ENCODE assay signal across 7 mouse cellular contexts in genomic region chr2:4559883-4560247, GRCm38 (mm10).
DNase-seq lines count a peak whose midpoint lies in the region; ATAC-seq and TF ChIP-seq lines count a peak whose summit lies in the region.

No protein-coding gene starts in this region.

- H3K4me1 ChIP-seq in testis, adult 2 months (ENCODE audit: control insufficient read depth, insufficient read depth, low read length) = no peaks in the 10 kb centered on the region; the same call in 1 of the 2 replicates
- peaks cover 36% of the 10 kb centered on the region for H3K4me1 ChIP-seq in embryonic fibroblast, embryonic 13.5 days (ENCODE audit: control insufficient read depth, insufficient read depth, low read length)
- H3K4me1 ChIP-seq in limb, embryonic 14.5 days (ENCODE audit: control insufficient read depth, insufficient read depth, low read length) = peaks cover 72% of the 10 kb centered on the region
- peaks cover 14% of the 10 kb centered on the region; the same call in 1 of the 2 replicates for H3K4me1 ChIP-seq in small intestine, adult 2 months (ENCODE audit: control insufficient read depth, insufficient read depth, insufficient read length, low read length)

- 2% methylated on average over 8 of the region's 8 CpGs for WGBS in limb, embryonic 14.5 days
- 3% methylated on average over 8 of the region's 8 CpGs for WGBS in small intestine, adult 2 months

- peak overlapping the region; percentile 59 for H3K9ac ChIP-seq in limb, embryonic 14.5 days (ENCODE audit: low read depth, low read length, severe bottlenecking)

- peak overlapping the region; percentile 14; the same call in 1 of the 2 replicates for H3K27ac ChIP-seq in testis, adult 2 months (ENCODE audit: control insufficient read depth, insufficient read depth, low read depth, low read length)
- H3K27ac ChIP-seq in embryonic fibroblast, embryonic 13.5 days (ENCODE audit: insufficient read depth, low read length) = peak overlapping the region; percentile 98
- peak overlapping the region; percentile 89 for H3K27ac ChIP-seq in limb, embryonic 14.5 days (replicated peaks; ENCODE audit: low read depth, low read length)
- H3K27ac ChIP-seq in small intestine, adult 2 months (ENCODE audit: insufficient read depth, low read depth, low read length) = peak overlapping the region; percentile 84

- no peaks in the 10 kb centered on the region for H3K36me3 ChIP-seq in testis, adult 2 months (ENCODE audit: control insufficient read depth, insufficient read depth, low read length)
- H3K36me3 ChIP-seq in limb, embryonic 14.5 days (ENCODE audit: control insufficient read depth, insufficient read depth, low read length) = peaks cover 14% of the 10 kb centered on the region
- no peaks in the 10 kb centered on the region for H3K36me3 ChIP-seq in small intestine, adult 2 months (ENCODE audit: control insufficient read depth, insufficient read depth, low read length)

- H3K27me3 ChIP-seq in testis, adult 2 months (ENCODE audit: control insufficient read depth, insufficient read depth, low read length) = no peaks in the 10 kb centered on the region
- H3K27me3 ChIP-seq in limb, embryonic 14.5 days (ENCODE audit: control insufficient read depth, insufficient read depth, low read length) = no peaks in the 10 kb centered on the region
- no peaks in the 10 kb centered on the region for H3K27me3 ChIP-seq in small intestine, adult 2 months (ENCODE audit: control insufficient read depth, insufficient read depth, low read length)

- H3K9me3 ChIP-seq in limb, embryonic 14.5 days (ENCODE audit: control insufficient read depth, low read length) = no peaks in the 10 kb centered on the region

- no peak for TF ChIP-seq POLR2A in testis, adult 2 months (IDR thresholded peaks at IDR 0.05; ENCODE audit: control insufficient read depth, low read depth, low read length)
- TF ChIP-seq POLR2A in embryonic fibroblast, embryonic 13.5 days (IDR thresholded peaks at IDR 0.05; ENCODE audit: low read depth, low read length) = no peak
- no peak for TF ChIP-seq POLR2A in limb, embryonic 14.5 days (IDR thresholded peaks at IDR 0.05; ENCODE audit: borderline replicate concordance, extremely low read depth, insufficient read depth, insufficient read length)
- no peak for TF ChIP-seq POLR2A in small intestine, adult 2 months (IDR thresholded peaks at IDR 0.05; ENCODE audit: low read depth, low read length)

- peak overlapping the region; percentile 71 for H3K4me2 ChIP-seq in limb, embryonic 14.5 days (replicated peaks; ENCODE audit: low read depth, low read length, severe bottlenecking)

- ATAC-seq in limb, embryonic 14.5 days (ENCODE audit: low FRiP score, low read depth) = 0 out of 2 replicates have a peak, but pooled peaks have one; percentile 5

- TF ChIP-seq CTCF in testis, adult 2 months (IDR thresholded peaks at IDR 0.05; ENCODE audit: control insufficient read depth, insufficient read depth, insufficient replicate concordance, low read depth, low read length) = no peak
- no peak for TF ChIP-seq CTCF in embryonic fibroblast, embryonic 13.5 days (IDR thresholded peaks at IDR 0.05; ENCODE audit: borderline replicate concordance, insufficient read depth, low read length)
- TF ChIP-seq CTCF in small intestine, adult 2 months (IDR thresholded peaks at IDR 0.05; ENCODE audit: extremely low read depth, insufficient read length, insufficient replicate concordance, low read depth, low read length) = no peak

- no peak for DNase-seq in testis, postnatal 10 days (ENCODE audit: low spot score)
- DNase-seq in limb, embryonic 14.5 days (ENCODE audit: low spot score) = no peak
- DNase-seq in adrenal gland, postnatal 10 days = no peak
- no peak for DNase-seq in cerebellum, postnatal 4 days (ENCODE audit: low spot score in 2 of 2)

- H3K4me3 ChIP-seq in testis, adult 2 months (ENCODE audit: control insufficient read depth, low read depth, low read length) = peak overlapping the region; percentile 63
- peak overlapping the region; percentile 76 for H3K4me3 ChIP-seq in embryonic fibroblast, embryonic 13.5 days (ENCODE audit: insufficient read depth, low read length)
- peak overlapping the region; percentile 46 for H3K4me3 ChIP-seq in limb, embryonic 14.5 days (replicated peaks; ENCODE audit: low read length)
- peak overlapping the region; percentile 76 for H3K4me3 ChIP-seq in small intestine, adult 2 months (ENCODE audit: low read depth, low read length)

Comparison
In these comparisons a context has a peak if more than half of its experiments do, and no peak if none do; other contexts are left out.
1. H3K27ac ChIP-seq: peak in every context shown above with its lines; median percentile 98 in embryonic fibroblast, embryonic 13.5 days; 89 in limb, embryonic 14.5 days; 84 in small intestine, adult 2 months; 14 in testis, adult 2 months.